Mouse (Mus musculus) fibroblast of lung, adult 2 months (primary cell): ENCODE data around the gene Cbx4.
A peak's percentile ranks its signal among the peaks of the same experiment; 100 is the strongest.

Experiments
- DNase-seq: peaks from one replicate; pipeline ENCODE4 v3.0.0-alpha.2; 2011; ENCODE audit warnings: low read depth

The Cbx4 gene

GRCm38 (mm10) chr11:119084446-119085278 is 1.4 kb downstream of the Cbx4 start:
- no peak for DNase-seq

DNA sequence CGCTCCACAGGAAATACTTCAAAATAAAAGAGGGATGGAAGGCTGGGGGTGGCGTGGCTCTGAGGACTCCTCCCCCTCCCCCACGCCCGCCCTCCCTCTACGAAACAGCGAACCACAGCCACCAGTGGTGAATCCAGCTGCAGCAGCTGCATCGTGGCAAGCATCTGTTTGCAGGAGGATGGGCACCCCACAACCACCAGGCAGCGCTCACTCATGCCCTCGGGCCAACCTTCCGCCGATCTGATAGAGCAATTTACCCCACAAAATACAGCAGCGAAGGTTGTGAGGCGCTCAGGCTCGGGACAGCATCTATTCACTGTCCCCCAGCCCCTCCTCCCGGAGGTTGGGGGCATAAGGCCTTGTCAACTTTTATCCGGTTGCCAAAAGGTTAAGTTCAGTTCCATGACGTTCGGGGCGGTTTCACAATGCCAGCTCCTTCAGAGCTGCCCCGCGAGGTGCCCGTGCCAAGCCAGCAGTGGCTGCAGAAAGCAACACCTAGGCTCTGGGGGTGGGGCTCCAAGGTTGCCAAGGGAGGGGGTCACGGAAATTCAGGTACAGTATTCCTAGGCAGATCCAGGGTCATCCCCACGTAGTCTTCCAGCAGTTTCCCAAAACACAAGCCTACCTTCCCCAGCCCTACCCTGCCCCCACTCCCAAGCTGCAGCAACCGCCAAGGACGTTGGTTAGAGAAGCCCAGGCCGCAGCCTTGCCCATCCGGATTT is 2.1 kb downstream of the Cbx4 start:
- peak; percentile 26 for DNase-seq

DNA sequence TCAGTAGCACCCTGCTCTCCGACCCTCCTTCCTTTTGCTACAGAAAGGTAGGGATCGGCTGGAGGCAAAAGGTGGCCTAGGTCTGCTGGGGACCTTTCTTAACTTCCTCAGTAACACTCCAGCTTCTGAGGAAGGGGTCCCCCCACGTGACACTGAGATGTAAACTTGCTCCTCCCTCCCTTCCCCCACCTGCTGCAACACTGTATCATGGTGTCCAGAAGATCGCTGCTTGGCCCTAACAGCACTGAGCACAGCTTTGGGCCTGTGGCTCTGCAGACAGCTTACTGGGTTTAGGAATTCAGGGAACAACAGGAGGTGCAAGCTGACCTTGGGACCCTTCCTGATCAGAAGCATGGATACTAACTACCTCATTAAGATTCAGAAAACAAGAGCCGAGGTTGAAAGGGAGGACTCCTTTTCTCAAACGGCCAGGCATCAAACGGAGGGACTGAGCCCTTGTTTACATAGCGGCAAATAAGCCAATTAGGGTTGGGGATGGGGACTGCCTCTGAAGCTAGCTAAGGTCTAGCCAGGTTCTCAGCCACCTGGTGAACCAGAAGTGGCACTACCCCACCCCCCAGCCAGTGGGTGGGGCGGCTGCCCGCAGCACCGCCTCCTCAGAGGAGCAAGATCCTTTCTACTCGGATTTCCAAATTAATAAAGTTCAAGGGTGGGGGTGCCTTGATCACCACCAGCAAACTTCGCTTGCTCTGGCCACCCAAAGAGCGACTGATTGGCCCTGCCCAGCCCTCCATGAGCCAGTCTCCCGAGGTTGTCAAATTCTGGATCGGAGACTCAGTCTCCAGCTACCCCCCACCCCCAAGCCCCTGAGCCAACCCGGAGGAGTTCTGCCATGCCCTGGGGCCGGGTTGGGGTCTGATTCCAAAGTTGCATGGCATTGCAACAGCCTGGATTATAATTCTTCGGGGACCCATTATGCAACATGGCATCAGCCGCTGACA is 3.1 kb downstream of the Cbx4 start:
- DNase-seq = no peak

DNA sequence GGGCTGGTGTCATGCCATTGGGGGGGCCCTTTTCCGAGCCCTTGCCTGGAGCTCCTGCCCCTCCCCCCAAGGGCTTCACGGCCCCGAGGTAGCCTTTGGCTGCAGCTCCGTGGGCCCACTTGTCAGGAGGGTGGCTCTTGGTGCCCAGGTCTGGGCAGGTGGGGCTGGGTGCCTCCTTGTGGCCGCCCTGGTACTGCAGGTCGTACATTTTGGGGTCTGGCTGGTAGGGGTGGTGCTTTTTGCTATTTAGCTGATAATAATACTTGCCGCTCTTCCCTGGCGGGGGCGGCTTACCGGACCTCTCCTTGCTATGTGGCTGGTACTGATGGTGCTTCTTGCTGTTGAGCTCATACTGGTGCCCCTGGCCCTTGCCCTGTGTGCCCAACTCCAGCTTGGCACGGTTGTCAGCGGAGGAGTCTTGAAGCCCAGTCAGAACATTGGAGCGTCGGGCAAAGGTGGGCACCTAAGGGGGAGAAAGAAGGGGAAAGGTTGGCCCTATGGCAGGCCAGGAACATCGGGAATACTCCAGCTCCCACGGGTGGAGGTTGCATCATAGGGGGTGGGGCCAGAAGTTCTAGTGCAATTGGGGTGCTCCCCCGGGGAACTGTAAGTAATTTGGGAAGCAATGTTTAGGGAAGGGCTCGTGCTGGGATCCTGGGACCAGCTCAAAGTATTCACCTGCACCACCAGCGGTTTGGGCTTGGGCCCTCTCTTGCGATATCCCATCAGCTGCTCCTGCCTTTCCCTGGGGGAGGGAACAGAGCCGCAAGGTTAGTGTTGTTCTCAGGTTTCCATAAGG is 4.0 kb downstream of the Cbx4 start:
- no peak for DNase-seq

DNA sequence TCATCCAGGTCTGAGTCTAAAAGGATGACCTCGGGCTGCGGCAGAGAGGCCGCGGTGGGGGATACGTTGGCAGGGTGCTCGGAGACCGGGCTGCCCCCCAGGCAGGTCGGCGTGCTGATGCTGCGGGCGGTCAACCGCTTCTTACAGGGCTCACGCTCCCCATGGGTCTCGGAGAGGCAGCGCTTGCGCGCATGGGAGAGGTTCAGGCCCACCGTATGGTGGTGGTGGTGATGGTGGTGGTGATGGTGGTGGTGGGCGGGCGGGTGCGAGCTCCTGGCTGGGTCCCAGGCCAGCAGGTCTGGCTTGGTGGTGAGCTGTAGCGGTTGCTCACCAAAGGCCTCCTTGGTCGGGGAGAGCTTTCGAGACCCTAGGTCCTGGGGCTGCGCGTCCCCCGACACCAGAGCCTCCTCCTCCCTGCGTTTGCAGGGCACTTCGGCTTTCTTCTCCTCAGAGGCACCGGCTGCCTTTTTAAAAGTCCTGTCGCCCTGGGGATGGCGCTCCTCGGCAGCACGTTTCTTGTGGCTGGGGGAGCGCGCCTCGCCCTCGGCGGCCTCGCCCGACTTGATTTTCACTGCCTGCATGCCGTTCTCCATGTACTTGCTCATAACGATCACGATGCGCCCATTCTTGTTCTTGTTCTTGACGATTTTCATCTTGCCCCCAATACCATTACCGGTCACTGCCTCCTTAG is 4.7 kb downstream of the Cbx4 start:
- DNase-seq = no peak

- no peak for DNase-seq
Measured at GRCm38 (mm10) chr11:119080461-119081147, 5.4 kb downstream of the Cbx4 start.

DNA sequence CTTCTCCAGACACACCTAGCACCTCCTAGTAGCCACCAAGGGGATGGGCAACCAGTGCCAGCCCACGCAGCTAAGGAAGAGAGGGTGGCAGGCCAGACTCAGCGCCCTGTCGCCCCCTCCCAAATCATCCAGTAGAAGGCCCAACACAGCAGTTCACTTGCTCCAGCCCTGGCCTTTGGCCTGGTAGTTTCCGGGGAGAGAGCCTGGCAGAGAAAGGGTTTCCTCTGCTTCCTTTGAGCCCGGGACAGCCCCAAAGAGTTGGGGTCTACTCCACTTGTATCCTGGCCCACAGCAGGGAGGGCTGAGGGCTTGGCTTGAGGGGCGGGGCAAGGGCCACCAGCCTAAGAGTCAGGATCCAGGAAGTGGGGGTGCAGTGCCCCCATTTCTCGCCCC is 6.6 kb downstream of the Cbx4 start:
- no peak for DNase-seq

- no peak for DNase-seq
Measured at GRCm38 (mm10) chr11:119078691-119079444, 7.2 kb downstream of the Cbx4 start.

- no peak for DNase-seq
Measured at GRCm38 (mm10) chr11:119077755-119078154, 8.3 kb downstream of the Cbx4 start.

GRCm38 (mm10) chr11:119075805-119076204 is 10.2 kb downstream of the Cbx4 start:
- DNase-seq = no peak

- no peak for DNase-seq
Measured at GRCm38 (mm10) chr11:119073876-119074433, 12.1 kb downstream of the Cbx4 start.

DNA sequence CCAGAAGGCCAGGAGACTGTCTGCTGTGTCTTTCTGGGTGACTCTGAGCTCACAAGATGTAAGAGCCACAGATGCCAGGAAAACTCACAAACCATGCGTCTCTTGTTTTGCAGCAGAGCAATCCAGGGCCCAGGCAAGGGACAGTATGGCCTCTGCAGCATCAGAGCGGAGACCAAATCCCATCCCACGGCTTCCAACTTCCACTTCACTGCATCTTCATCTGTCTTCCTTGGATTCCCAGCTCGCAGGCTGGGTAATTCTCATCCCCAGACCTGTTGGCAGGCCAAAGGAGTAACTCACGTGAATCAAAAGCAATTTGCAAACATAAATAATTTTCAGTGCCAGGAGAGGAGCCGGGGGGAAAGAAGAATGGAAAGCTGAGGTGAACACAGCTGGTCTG is 13.0 kb downstream of the Cbx4 start:
- no peak for DNase-seq

GRCm38 (mm10) chr11:119072239-119072638 is 13.8 kb downstream of the Cbx4 start:
- no peak for DNase-seq

- no peak for DNase-seq
Measured at GRCm38 (mm10) chr11:119066841-119067240, 19.2 kb downstream of the Cbx4 start.

GRCm38 (mm10) chr11:119059256-119059655 is 26.8 kb downstream of the Cbx4 start:
- DNase-seq = no peak

GRCm38 (mm10) chr11:119058041-119058995 is 27.7 kb downstream of the Cbx4 start:
- no peak for DNase-seq

- no peak for DNase-seq
Measured at GRCm38 (mm10) chr11:119057291-119057690, 28.7 kb downstream of the Cbx4 start.
